In genomic region chr5:137346388-137346787, GRCm38 (mm10) we compare ENCODE assay signal across 15 mouse cellular contexts. TPM values are rescaled to one million over a fixed set of nuclear protein-coding genes. Genes with fewer than 3 reads are reported as not detected.
DNase-seq lines count a peak whose midpoint lies in the region; ATAC-seq and TF ChIP-seq lines count a peak whose summit lies in the region.
"Had no signal": no experiment of that assay in that cellular context is flagged by ENCODE, and none has a peak within 500 bp of the region (broad histone marks: within the 10 kb centered on the region; RNA-seq: fewer than 3 reads in every experiment).

No protein-coding gene starts in this region.

- no peak for ATAC-seq in heart, embryonic 13.5 days (ENCODE audit: extremely low read depth, insufficient number of reproducible peaks, low FRiP score, low TSS enrichment)
- ATAC-seq in kidney, postnatal 0 days (replicated peaks; ENCODE audit: low FRiP score, low read depth): no peak
- ATAC-seq in intestine, embryonic 16.5 days: no peak
- no peak for ATAC-seq in erythroid progenitor cell, adult 5-6 weeks (replicated peaks; ENCODE audit: low FRiP score, poor library complexity, severe bottlenecking)

- DNase-seq in heart, postnatal 25 days (ENCODE audit: low spot score): no peak
- no peak for DNase-seq in kidney, postnatal 0 days (ENCODE audit: low spot score)
- no peak for DNase-seq in kidney, postnatal 10 days
- no peak for DNase-seq in frontal cortex, postnatal 36 days (ENCODE audit: low spot score in 2 of 2)
- DNase-seq: B cell, adult 2 months; cerebellum, postnatal 10 days; right cerebral cortex, adult 18-20 months had no signal

- intact Hi-C loops in heart, postnatal 25 days (cut with DNase I): no loop called here

- WGBS in heart, embryonic 13.5 days: 50% methylated on average over 1 of the region's 1 CpGs
- WGBS in kidney, postnatal 0 days: 65% methylated on average over 1 of the region's 1 CpGs
- 50% methylated on average over 1 of the region's 1 CpGs for WGBS in intestine, embryonic 16.5 days
- 39% methylated on average over 1 of the region's 1 CpGs for WGBS in small intestine, adult 2 months

- TF ChIP-seq POLR2A in small intestine, adult 2 months (IDR thresholded peaks at IDR 0.05; ENCODE audit: low read depth, low read length): no peak

- H3K36me3 ChIP-seq in heart, embryonic 13.5 days: no peaks in the 10 kb centered on the region
- H3K36me3 ChIP-seq in kidney, postnatal 0 days (ENCODE audit: insufficient read depth, low read length): no peaks in the 10 kb centered on the region
- H3K36me3 ChIP-seq in intestine, embryonic 16.5 days (ENCODE audit: control insufficient read depth, insufficient read depth, low read length): no peaks in the 10 kb centered on the region
- no peaks in the 10 kb centered on the region for H3K36me3 ChIP-seq in small intestine, adult 2 months (ENCODE audit: control insufficient read depth, insufficient read depth, low read length)
- H3K36me3 ChIP-seq: embryonic facial prominence, embryonic 10.5 days had no signal

- peak overlapping the region; percentile 63 for H3K9ac ChIP-seq in heart, embryonic 13.5 days
- no peak overlapping the region for H3K9ac ChIP-seq in kidney, postnatal 0 days (ENCODE audit: low read depth, low read length)
- peak overlapping the region; percentile 45; the same call in 1 of the 2 replicates for H3K9ac ChIP-seq in intestine, embryonic 16.5 days (ENCODE audit: low read depth, low read length)
- H3K9ac ChIP-seq: liver, embryonic 14.5 days had no signal

- TF ChIP-seq CTCF in kidney, postnatal 0 days (IDR thresholded peaks at IDR 0.05; ENCODE audit: low read depth): no peak
- no peak for TF ChIP-seq CTCF in small intestine, adult 2 months (IDR thresholded peaks at IDR 0.05; ENCODE audit: extremely low read depth, insufficient read length, insufficient replicate concordance, low read depth, low read length)

- H3K27me3 ChIP-seq in heart, embryonic 13.5 days (replicated peaks): no peaks in the 10 kb centered on the region
- H3K27me3 ChIP-seq in kidney, postnatal 0 days (ENCODE audit: insufficient read depth, low read length): no peaks in the 10 kb centered on the region
- no peaks in the 10 kb centered on the region for H3K27me3 ChIP-seq in intestine, embryonic 16.5 days (replicated peaks; ENCODE audit: control insufficient read depth, insufficient read depth, low read length)
- no peaks in the 10 kb centered on the region for H3K27me3 ChIP-seq in small intestine, adult 2 months (ENCODE audit: control insufficient read depth, insufficient read depth, low read length)

- H3K9me3 ChIP-seq in heart, embryonic 13.5 days: no peaks in the 10 kb centered on the region; the same call in 1 of the 2 replicates
- no peaks in the 10 kb centered on the region for H3K9me3 ChIP-seq in kidney, postnatal 0 days (replicated peaks; ENCODE audit: low read length)
- H3K9me3 ChIP-seq in intestine, embryonic 16.5 days (ENCODE audit: control insufficient read depth, low read length): no peaks in the 10 kb centered on the region
- H3K9me3 ChIP-seq: embryonic facial prominence, embryonic 10.5 days had no signal

- H3K4me1 ChIP-seq in heart, embryonic 13.5 days: peaks cover 38% of the 10 kb centered on the region
- H3K4me1 ChIP-seq in kidney, postnatal 0 days (replicated peaks; ENCODE audit: insufficient read depth, low read length): peaks cover 20% of the 10 kb centered on the region
- H3K4me1 ChIP-seq in intestine, embryonic 16.5 days (ENCODE audit: control insufficient read depth, insufficient read depth, low read length): peaks cover 37% of the 10 kb centered on the region
- peaks cover 10% of the 10 kb centered on the region for H3K4me1 ChIP-seq in small intestine, adult 2 months (ENCODE audit: control insufficient read depth, insufficient read depth, insufficient read length, low read length)

- peak overlapping the region; percentile 50 for H3K4me2 ChIP-seq in heart, embryonic 13.5 days
- H3K4me2 ChIP-seq in kidney, postnatal 0 days (ENCODE audit: low read length): peak overlapping the region; percentile 7; the same call in 1 of the 2 replicates
- peak overlapping the region; percentile 41 for H3K4me2 ChIP-seq in intestine, embryonic 16.5 days (ENCODE audit: low read depth, low read length)

- peak overlapping the region; percentile 98 for H3K27ac ChIP-seq in heart, embryonic 13.5 days (replicated peaks)
- peak overlapping the region; percentile 83 for H3K27ac ChIP-seq in kidney, postnatal 0 days
- H3K27ac ChIP-seq in intestine, embryonic 16.5 days (ENCODE audit: low read length): peak overlapping the region; percentile 92
- H3K27ac ChIP-seq in small intestine, adult 2 months (ENCODE audit: insufficient read depth, low read depth, low read length): peak overlapping the region; percentile 84
- H3K27ac ChIP-seq: liver, embryonic 14.5 days had no signal

- no peak overlapping the region for H3K4me3 ChIP-seq in heart, embryonic 13.5 days
- H3K4me3 ChIP-seq in kidney, postnatal 0 days (replicated peaks; ENCODE audit: low read depth, low read length): no peak overlapping the region
- peak overlapping the region; percentile 15; the same call in 1 of the 2 replicates for H3K4me3 ChIP-seq in intestine, embryonic 16.5 days (ENCODE audit: low read length)
- no peak overlapping the region for H3K4me3 ChIP-seq in small intestine, adult 2 months (ENCODE audit: low read depth, low read length)
- H3K4me3 ChIP-seq: embryonic facial prominence, embryonic 10.5 days had no signal

RNA-seq across cellular contexts. Expression of gene Ephb4, which starts 3.5 kb away (rescaled TPM):
- 33.1 and 37.6 TPM in 2 replicates for polyA plus RNA-seq in heart, embryonic 13.5 days (2015; fragmentation: Nextera tagmentation; extraction: Ambion mirVana)
- total RNA-seq in heart, postnatal 25 days (2021): 10 to 100 TPM; 52.5 to 64.2 TPM
- polyA plus RNA-seq in kidney, postnatal 0 days (2015; fragmentation: Nextera tagmentation; extraction: Ambion mirVana): 38.1 and 40.5 TPM in 2 replicates
- polyA plus RNA-seq in intestine, embryonic 16.5 days (2015; fragmentation: Nextera tagmentation; extraction: Ambion mirVana): 29.9 and 31.2 TPM in 2 replicates
- 14.8 and 27.5 TPM in 2 replicates for polyA plus RNA-seq in small intestine, adult 2 months (2012; rRNA removed)
- total RNA-seq in erythroid progenitor cell, adult 5-6 weeks (2015; ENCODE audit: low replicate concordance): 0.42 TPM in 1 of 2 replicates, not detected in the other
- total RNA-seq in erythroid progenitor cell, adult 5-6 weeks (2017; ENCODE audit: low replicate concordance): not detected in 2 replicates
- total RNA-seq: granulocyte monocyte progenitor cell, adult 5-6 weeks; neutrophil, adult 5-6 weeks had no signal

RNA-seq across cellular contexts. Expression of gene Slc12a9, which starts 13.0 kb away (rescaled TPM):
- 8.1 and 8.7 TPM in 2 replicates for polyA plus RNA-seq in heart, embryonic 13.5 days (2015; fragmentation: Nextera tagmentation; extraction: Ambion mirVana)
- 1 to 10 TPM; 2.7 to 3.0 TPM for total RNA-seq in heart, postnatal 25 days (2021)
- polyA plus RNA-seq in kidney, postnatal 0 days (2015; fragmentation: Nextera tagmentation; extraction: Ambion mirVana): 11.8 and 12.0 TPM in 2 replicates
- polyA plus RNA-seq in intestine, embryonic 16.5 days (2015; fragmentation: Nextera tagmentation; extraction: Ambion mirVana): 14.7 and 15.7 TPM in 2 replicates
- polyA plus RNA-seq in small intestine, adult 2 months (2012; rRNA removed): 9.2 and 14.8 TPM in 2 replicates
- 0.72 and 1.7 TPM in 2 replicates for total RNA-seq in erythroid progenitor cell, adult 5-6 weeks (2015; ENCODE audit: low replicate concordance)
- 0.15 and 0.64 TPM in 2 replicates for total RNA-seq in erythroid progenitor cell, adult 5-6 weeks (2017; ENCODE audit: low replicate concordance)

RNA-seq across cellular contexts. Expression of gene Trip6, which starts 32.2 kb away (rescaled TPM):
- 44.7 and 47.3 TPM in 2 replicates for polyA plus RNA-seq in heart, embryonic 13.5 days (2015; fragmentation: Nextera tagmentation; extraction: Ambion mirVana)
- total RNA-seq in heart, postnatal 25 days (2021): 10 to 100 TPM; 10.8 to 13.3 TPM
- polyA plus RNA-seq in kidney, postnatal 0 days (2015; fragmentation: Nextera tagmentation; extraction: Ambion mirVana): 74.8 and 75.6 TPM in 2 replicates
- polyA plus RNA-seq in intestine, embryonic 16.5 days (2015; fragmentation: Nextera tagmentation; extraction: Ambion mirVana): 61.2 and 68.0 TPM in 2 replicates
- polyA plus RNA-seq in small intestine, adult 2 months (2012; rRNA removed): 7.6 and 8.2 TPM in 2 replicates
- 1.4 TPM in 1 of 2 replicates, not detected in the other for total RNA-seq in erythroid progenitor cell, adult 5-6 weeks (2015; ENCODE audit: low replicate concordance)
- 1.8 and 7.2 TPM in 2 replicates for total RNA-seq in erythroid progenitor cell, adult 5-6 weeks (2017; ENCODE audit: low replicate concordance)

RNA-seq across cellular contexts. Expression of gene Srrt, which starts 38.9 kb away (rescaled TPM):
- 84.9 and 88.1 TPM in 2 replicates for polyA plus RNA-seq in heart, embryonic 13.5 days (2015; fragmentation: Nextera tagmentation; extraction: Ambion mirVana)
- total RNA-seq in heart, postnatal 25 days (2021): 10 to 100 TPM; 67.1 to 67.7 TPM
- polyA plus RNA-seq in kidney, postnatal 0 days (2015; fragmentation: Nextera tagmentation; extraction: Ambion mirVana): 68.0 and 77.7 TPM in 2 replicates
- polyA plus RNA-seq in intestine, embryonic 16.5 days (2015; fragmentation: Nextera tagmentation; extraction: Ambion mirVana): 106 and 113 TPM in 2 replicates
- 60.3 and 109 TPM in 2 replicates for polyA plus RNA-seq in small intestine, adult 2 months (2012; rRNA removed)
- 235 and 247 TPM in 2 replicates for total RNA-seq in erythroid progenitor cell, adult 5-6 weeks (2015; ENCODE audit: low replicate concordance)
- total RNA-seq in erythroid progenitor cell, adult 5-6 weeks (2017; ENCODE audit: low replicate concordance): 557 and 577 TPM in 2 replicates

RNA-seq across cellular contexts. Expression of gene Ufsp1, which starts 52.0 kb away (rescaled TPM):
- 8.1 and 8.8 TPM in 2 replicates for polyA plus RNA-seq in heart, embryonic 13.5 days (2015; fragmentation: Nextera tagmentation; extraction: Ambion mirVana)
- 1 to 10 TPM; 8.3 to 8.7 TPM for total RNA-seq in heart, postnatal 25 days (2021)
- polyA plus RNA-seq in kidney, postnatal 0 days (2015; fragmentation: Nextera tagmentation; extraction: Ambion mirVana): 11.4 and 12.8 TPM in 2 replicates
- polyA plus RNA-seq in intestine, embryonic 16.5 days (2015; fragmentation: Nextera tagmentation; extraction: Ambion mirVana): 9.5 and 10.7 TPM in 2 replicates
- 7.0 and 10.9 TPM in 2 replicates for polyA plus RNA-seq in small intestine, adult 2 months (2012; rRNA removed)
- total RNA-seq in erythroid progenitor cell, adult 5-6 weeks (2015; ENCODE audit: low replicate concordance): 50.8 and 61.2 TPM in 2 replicates
- 27.8 and 30.2 TPM in 2 replicates for total RNA-seq in erythroid progenitor cell, adult 5-6 weeks (2017; ENCODE audit: low replicate concordance)
